8 mouse cellular contexts compared by ENCODE assay signal in genomic region chr3:98338584-98339041, GRCm38 (mm10). TPM values are rescaled to one million over a fixed set of nuclear protein-coding genes. Genes with fewer than 3 reads are reported as not detected.
DNase-seq lines count a peak whose midpoint lies in the region; ATAC-seq and TF ChIP-seq lines count a peak whose summit lies in the region.

No protein-coding gene starts in this region.

- H3K4me2 ChIP-seq in forebrain, postnatal 0 days (ENCODE audit: low read depth): peak overlapping the region; percentile 90
- peak overlapping the region; percentile 99 for H3K4me2 ChIP-seq in hindbrain, embryonic 16.5 days (ENCODE audit: low read length)
- H3K4me2 ChIP-seq in limb, embryonic 12.5 days: peak overlapping the region; percentile 82
- peak overlapping the region; percentile 90 for H3K4me2 ChIP-seq in midbrain, embryonic 11.5 days

- H3K27me3 ChIP-seq in forebrain, postnatal 0 days (ENCODE audit: insufficient read depth, low read length): no peaks in the 10 kb centered on the region
- H3K27me3 ChIP-seq in hindbrain, embryonic 16.5 days (replicated peaks; ENCODE audit: control insufficient read depth, insufficient read depth, low read length): no peaks in the 10 kb centered on the region
- H3K27me3 ChIP-seq in limb, embryonic 12.5 days: no peaks in the 10 kb centered on the region
- no peaks in the 10 kb centered on the region for H3K27me3 ChIP-seq in midbrain, embryonic 11.5 days (ENCODE audit: control insufficient read depth, insufficient read depth, low read length)

- 3% methylated on average over 15 of the region's 15 CpGs for WGBS in forebrain, postnatal 0 days
- 3% methylated on average over 15 of the region's 15 CpGs for WGBS in hindbrain, embryonic 16.5 days
- 3% methylated on average over 15 of the region's 15 CpGs for WGBS in limb, embryonic 12.5 days
- 6% methylated on average over 15 of the region's 15 CpGs for WGBS in midbrain, embryonic 11.5 days

- peak overlapping the region; percentile 36; the same call in 1 of the 2 replicates for H3K27ac ChIP-seq in forebrain, postnatal 0 days (ENCODE audit: low read depth, low read length)
- peak overlapping the region; percentile 74 for H3K27ac ChIP-seq in hindbrain, embryonic 16.5 days (ENCODE audit: low read depth, low read length)
- H3K27ac ChIP-seq in limb, embryonic 12.5 days: peak overlapping the region; percentile 93
- no peak overlapping the region for H3K27ac ChIP-seq in midbrain, embryonic 11.5 days (ENCODE audit: low read depth, low read length)

- peak overlapping the region; percentile 58 for H3K9ac ChIP-seq in forebrain, postnatal 0 days
- peak overlapping the region; percentile 75 for H3K9ac ChIP-seq in hindbrain, embryonic 16.5 days (ENCODE audit: low read depth, low read length)
- H3K9ac ChIP-seq in limb, embryonic 12.5 days (replicated peaks): peak overlapping the region; percentile 83
- peak overlapping the region; percentile 86 for H3K9ac ChIP-seq in midbrain, embryonic 11.5 days (ENCODE audit: low read length)

- no peak for TF ChIP-seq CTCF in brain, embryonic 14.5 days (IDR thresholded peaks at IDR 0.05; ENCODE audit: borderline replicate concordance, extremely low read depth, insufficient read depth, insufficient read length)
- TF ChIP-seq CTCF in forebrain, postnatal 0 days (IDR thresholded peaks at IDR 0.05; ENCODE audit: low read depth): no peak

- H3K9me3 ChIP-seq in forebrain, postnatal 0 days (ENCODE audit: low read length): no peaks in the 10 kb centered on the region
- no peaks in the 10 kb centered on the region for H3K9me3 ChIP-seq in hindbrain, embryonic 16.5 days (ENCODE audit: control insufficient read depth, low read length)
- no peaks in the 10 kb centered on the region for H3K9me3 ChIP-seq in limb, embryonic 12.5 days
- H3K9me3 ChIP-seq in midbrain, embryonic 11.5 days (ENCODE audit: control insufficient read depth, low read length): no peaks in the 10 kb centered on the region

- no peaks in the 10 kb centered on the region for H3K4me1 ChIP-seq in forebrain, postnatal 0 days (ENCODE audit: insufficient read depth)
- H3K4me1 ChIP-seq in hindbrain, embryonic 16.5 days (ENCODE audit: control insufficient read depth, insufficient read depth, low read depth, low read length): peaks cover 20% of the 10 kb centered on the region
- peaks cover 39% of the 10 kb centered on the region for H3K4me1 ChIP-seq in limb, embryonic 12.5 days (replicated peaks)
- peaks cover 24% of the 10 kb centered on the region for H3K4me1 ChIP-seq in midbrain, embryonic 11.5 days (ENCODE audit: control insufficient read depth, insufficient read depth, low read length)

- no peak for TF ChIP-seq POLR2A in brain, embryonic 14.5 days (IDR thresholded peaks at IDR 0.05; ENCODE audit: borderline replicate concordance, extremely low read depth, insufficient read depth, insufficient read length, poor library complexity, severe bottlenecking)

- DNase-seq in cerebellum, adult 18-20 months: peak; percentile 23 to 28
- DNase-seq in brain, embryonic 14.5 days (ENCODE audit: low read depth): peak; percentile 75
- DNase-seq in forebrain, postnatal 0 days: peak; percentile 52
- peak; percentile 93 for DNase-seq in midbrain, embryonic 11.5 days (ENCODE audit: low spot score, missing footprints)
- DNase-seq in spleen, postnatal 36 days (ENCODE audit: low spot score in 2 of 2): peak; percentile 17 to 31

- no peak for ATAC-seq in cerebellum, adult (ENCODE audit: insufficient number of reproducible peaks, low FRiP score, low TSS enrichment)
- ATAC-seq in forebrain, postnatal 0 days: peak; percentile 29
- peak; percentile 31; the same call in 1 of the 2 replicates for ATAC-seq in hindbrain, embryonic 16.5 days
- no peak; the same call in 1 of the 2 replicates for ATAC-seq in limb, embryonic 12.5 days (ENCODE audit: insufficient number of reproducible peaks, insufficient read depth, low FRiP score, low TSS enrichment, low read depth)
- peak; percentile 22; the same call in 1 of the 2 replicates for ATAC-seq in midbrain, embryonic 11.5 days (ENCODE audit: low FRiP score)

- no peaks in the 10 kb centered on the region for H3K36me3 ChIP-seq in forebrain, postnatal 0 days (ENCODE audit: insufficient read depth)
- no peaks in the 10 kb centered on the region for H3K36me3 ChIP-seq in hindbrain, embryonic 16.5 days (ENCODE audit: control insufficient read depth, insufficient read depth, low read length)
- peaks cover 16% of the 10 kb centered on the region for H3K36me3 ChIP-seq in limb, embryonic 12.5 days
- H3K36me3 ChIP-seq in midbrain, embryonic 11.5 days (ENCODE audit: control insufficient read depth, insufficient read depth, low read length): peaks cover 4% of the 10 kb centered on the region; the same call in 1 of the 2 replicates

- peak overlapping the region; percentile 48 for H3K4me3 ChIP-seq in forebrain, postnatal 0 days (ENCODE audit: low read depth, low read length)
- H3K4me3 ChIP-seq in hindbrain, embryonic 16.5 days (ENCODE audit: low read length): peak overlapping the region; percentile 67
- H3K4me3 ChIP-seq in limb, embryonic 12.5 days (replicated peaks): peak overlapping the region; percentile 82
- peak overlapping the region; percentile 79 for H3K4me3 ChIP-seq in midbrain, embryonic 11.5 days (ENCODE audit: low read depth, low read length)

RNA-seq across cellular contexts. Expression of gene Phgdh, which starts 1.2 kb away (rescaled TPM):
- polyA plus RNA-seq in brain, embryonic 14.5 days (2012; rRNA removed): 119 and 137 TPM in 2 replicates
- total RNA-seq in forebrain, postnatal 0 days (2014; rRNA removed): 139 and 151 TPM in 2 replicates
- polyA plus RNA-seq in forebrain, postnatal 0 days (2015; fragmentation: Nextera tagmentation; extraction: Ambion mirVana): 149 and 160 TPM in 2 replicates
- polyA plus RNA-seq in hindbrain, embryonic 16.5 days (2015; fragmentation: Nextera tagmentation; extraction: Ambion mirVana): 197 and 219 TPM in 2 replicates
- 282 and 290 TPM in 2 replicates for polyA plus RNA-seq in limb, embryonic 12.5 days (2016; fragmentation: Nextera tagmentation; extraction: Ambion mirVana)
- polyA plus RNA-seq in midbrain, embryonic 11.5 days (2014; fragmentation: Nextera tagmentation; extraction: Ambion mirVana): 317 and 361 TPM in 2 replicates

RNA-seq across cellular contexts. Expression of gene Zfp697, which starts 43.6 kb away (rescaled TPM):
- 16.6 and 27.2 TPM in 2 replicates for polyA plus RNA-seq in brain, embryonic 14.5 days (2012; rRNA removed)
- total RNA-seq in forebrain, postnatal 0 days (2014; rRNA removed): 34.2 and 38.6 TPM in 2 replicates
- polyA plus RNA-seq in forebrain, postnatal 0 days (2015; fragmentation: Nextera tagmentation; extraction: Ambion mirVana): 17.4 and 17.7 TPM in 2 replicates
- polyA plus RNA-seq in hindbrain, embryonic 16.5 days (2015; fragmentation: Nextera tagmentation; extraction: Ambion mirVana): 14.4 and 15.1 TPM in 2 replicates
- 8.9 and 9.6 TPM in 2 replicates for polyA plus RNA-seq in limb, embryonic 12.5 days (2016; fragmentation: Nextera tagmentation; extraction: Ambion mirVana)
- polyA plus RNA-seq in midbrain, embryonic 11.5 days (2014; fragmentation: Nextera tagmentation; extraction: Ambion mirVana): 9.5 and 10.2 TPM in 2 replicates

RNA-seq across cellular contexts. Expression of gene Hmgcs2, which starts 58.4 kb away (rescaled TPM):
- 5.3 and 9.4 TPM in 2 replicates for polyA plus RNA-seq in brain, embryonic 14.5 days (2012; rRNA removed)
- total RNA-seq in forebrain, postnatal 0 days (2014; rRNA removed): 22.5 and 26.9 TPM in 2 replicates
- polyA plus RNA-seq in forebrain, postnatal 0 days (2015; fragmentation: Nextera tagmentation; extraction: Ambion mirVana): 30.0 and 33.6 TPM in 2 replicates
- 24.8 and 29.7 TPM in 2 replicates for polyA plus RNA-seq in hindbrain, embryonic 16.5 days (2015; fragmentation: Nextera tagmentation; extraction: Ambion mirVana)
- 2.9 and 3.0 TPM in 2 replicates for polyA plus RNA-seq in limb, embryonic 12.5 days (2016; fragmentation: Nextera tagmentation; extraction: Ambion mirVana)
- polyA plus RNA-seq in midbrain, embryonic 11.5 days (2014; fragmentation: Nextera tagmentation; extraction: Ambion mirVana): 4.3 and 5.7 TPM in 2 replicates

Comparison
In these comparisons a context has a peak if more than half of its experiments do, and no peak if none do; other contexts are left out.
1. DNase-seq: peak in every context shown above with its lines; median percentile 93 in midbrain, embryonic 11.5 days; 75 in brain, embryonic 14.5 days; 52 in forebrain, postnatal 0 days; 26 in cerebellum, adult 18-20 months; 24 in spleen, postnatal 36 days.
2. ATAC-seq: peak in forebrain, postnatal 0 days (single experiment), hindbrain, embryonic 16.5 days (single experiment) and midbrain, embryonic 11.5 days (single experiment); none in cerebellum, adult (single experiment) and limb, embryonic 12.5 days (single experiment).
3. Peak in every context shown above with its lines, with median percentiles within 50 percentile points of each other: H3K4me2 ChIP-seq, H3K4me3 ChIP-seq and H3K9ac ChIP-seq.